In the genomic region with DNA sequence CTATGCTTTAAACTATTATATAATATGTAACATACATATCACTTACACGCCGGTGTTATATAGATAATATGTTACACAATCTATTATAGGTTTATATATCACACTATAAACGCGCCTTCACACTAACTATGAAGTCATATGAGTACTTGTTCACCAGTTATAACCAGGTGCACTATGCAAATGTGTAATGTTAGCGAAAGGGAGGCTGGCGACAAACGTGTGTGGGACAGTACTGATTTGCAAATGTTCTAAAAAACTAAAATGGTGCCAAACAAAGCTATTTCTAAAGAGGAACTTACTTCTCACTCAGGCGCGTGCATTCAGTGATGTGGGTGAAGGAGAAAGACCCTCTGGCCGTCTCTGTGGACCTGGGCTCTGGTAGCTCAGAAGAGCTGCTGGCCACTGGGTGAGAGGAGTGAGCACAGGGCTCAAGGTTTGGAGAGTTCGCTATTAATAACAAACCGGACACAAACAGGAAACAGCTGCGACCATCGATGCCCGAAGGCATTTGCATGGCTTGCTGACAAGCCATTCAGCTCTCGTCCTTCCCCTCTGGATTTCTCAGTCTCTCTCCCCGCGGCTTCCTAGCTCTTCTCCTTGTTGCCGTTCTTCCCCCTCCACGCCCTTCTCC, we compare ENCODE assay signal across 7 mouse cellular contexts. TPM values are rescaled to one million over a fixed set of nuclear protein-coding genes. Genes with fewer than 3 reads are reported as not detected.
DNase-seq lines count a peak whose midpoint lies in the region; ATAC-seq and TF ChIP-seq lines count a peak whose summit lies in the region.

No protein-coding gene starts in this region.

- peak overlapping the region; percentile 36 for H3K27ac ChIP-seq in liver, adult 2 months (replicated peaks; ENCODE audit: insufficient read depth, low read depth, low read length)
- peak overlapping the region; percentile 29; the same call in 1 of the 2 replicates for H3K27ac ChIP-seq in lung, embryonic 15.5 days

- no peak for TF ChIP-seq POLR2A in liver, adult 2 months (IDR thresholded peaks at IDR 0.05; ENCODE audit: extremely low read depth, insufficient read depth, low read length)

- no peaks in the 10 kb centered on the region for H3K79me2 ChIP-seq in liver, adult 2 months (ENCODE audit: control insufficient read depth, insufficient read depth, low read length)

- H3K4me3 ChIP-seq in liver, adult 2 months (ENCODE audit: insufficient read depth, low read depth, low read length), result no peak overlapping the region
- H3K4me3 ChIP-seq in lung, embryonic 15.5 days, result no peak overlapping the region

- TF ChIP-seq CTCF in liver, adult 2 months (IDR thresholded peaks at IDR 0.05; ENCODE audit: low read depth, low read length), result no peak

- no peak for DNase-seq in liver, adult 2 months (ENCODE audit: extremely low read depth, low read depth, low spot score)
- DNase-seq in liver, result no peak
- DNase-seq in heart, adult 9 months (ENCODE audit: low spot score in 2 of 2), result peak; percentile 40 to 65
- peak; percentile 48 for DNase-seq in yolk sac, embryonic 10.5 days (ENCODE audit: low spot score)
- no peak for DNase-seq in gastrocnemius, postnatal 10 days
- no peak for DNase-seq in layer of hippocampus, adult 9-10 months (ENCODE audit: low spot score)

- H3K9me3 ChIP-seq in lung, embryonic 15.5 days, result no peaks in the 10 kb centered on the region

- H3K27me3 ChIP-seq in liver, adult 2 months (ENCODE audit: control insufficient read depth, insufficient read depth, low read length), result no peaks in the 10 kb centered on the region
- no peaks in the 10 kb centered on the region for H3K27me3 ChIP-seq in lung, embryonic 15.5 days

- H3K4me2 ChIP-seq in lung, embryonic 15.5 days, result no peak overlapping the region

- no peak overlapping the region for H3K9ac ChIP-seq in liver, adult 2 months (ENCODE audit: low read depth, low read length)
- H3K9ac ChIP-seq in lung, embryonic 15.5 days, result no peak overlapping the region

- no peaks in the 10 kb centered on the region for H3K36me3 ChIP-seq in liver, adult 2 months (ENCODE audit: control insufficient read depth, insufficient read depth, low read length)
- no peaks in the 10 kb centered on the region for H3K36me3 ChIP-seq in lung, embryonic 15.5 days

- H3K4me1 ChIP-seq in liver, adult 2 months (ENCODE audit: control insufficient read depth, insufficient read depth, low read length), result no peaks in the 10 kb centered on the region
- no peaks in the 10 kb centered on the region for H3K4me1 ChIP-seq in lung, embryonic 15.5 days

- 69% methylated on average over 20 of the region's 20 CpGs for WGBS in liver, adult 2 months
- WGBS in lung, embryonic 15.5 days, result 68% methylated on average over 20 of the region's 20 CpGs

- no peak for ATAC-seq in lung, embryonic 15.5 days (ENCODE audit: borderline replicate concordance, extremely low read depth, low FRiP score, low TSS enrichment)

RNA-seq across cellular contexts. Expression of gene Scaf11, which starts 13.8 kb away (rescaled TPM):
- total RNA-seq in liver, adult 2 months (2014; rRNA removed), result 29.2 and 31.1 TPM in 2 replicates
- 10.6 and 12.1 TPM in 2 replicates for polyA plus RNA-seq in liver, adult 2 months (2012; rRNA removed)
- 91.1 and 93.5 TPM in 2 replicates for polyA plus RNA-seq in lung, embryonic 15.5 days (2015; fragmentation: Nextera tagmentation; extraction: Ambion mirVana)
- 10 to 100 TPM; 38.2 to 47.5 TPM for total RNA-seq in gastrocnemius, postnatal 10 days (2021)

Comparison
In these comparisons a context has a peak if more than half of its experiments do, and no peak if none do; other contexts are left out.
1. DNase-seq: peak in heart, adult 9 months (2 of 2) and yolk sac, embryonic 10.5 days (single experiment); none in liver, adult 2 months (single experiment), liver (single experiment), gastrocnemius, postnatal 10 days (single experiment) and layer of hippocampus, adult 9-10 months (single experiment).